ENCODE assay signal across 20 mouse cellular contexts in the genomic region with DNA sequence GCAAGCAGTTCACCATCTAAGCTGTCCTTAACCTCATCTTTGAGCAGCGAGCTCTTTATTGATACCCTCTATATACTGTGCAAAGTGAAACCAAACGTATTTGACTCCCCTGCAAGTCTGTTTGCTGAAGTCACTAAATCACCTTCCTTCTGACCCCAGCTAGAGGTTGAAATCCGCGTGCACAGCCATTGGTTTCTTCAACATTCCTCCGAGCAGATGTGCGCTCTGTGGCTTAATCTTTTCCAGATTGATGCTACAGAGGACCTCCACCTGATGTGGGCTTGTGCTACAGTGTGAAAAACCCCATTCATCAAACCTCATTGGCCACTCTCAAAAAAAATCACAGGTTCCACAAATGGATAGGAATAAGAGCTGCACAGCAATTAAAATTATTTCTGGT.
A peak's percentile ranks its signal among the peaks of the same experiment; 100 is the strongest.
DNase-seq lines count a peak whose midpoint lies in the region; ATAC-seq lines count a peak whose summit lies in the region.
"Had no signal": no experiment of that assay in that cellular context is flagged by ENCODE, and none has a peak within 500 bp of the region (broad histone marks: within the 10 kb centered on the region; RNA-seq: fewer than 3 reads in every experiment).

No protein-coding gene starts in this region.

- no peak overlapping the region for H3K27ac ChIP-seq in neural tube, embryonic 15.5 days (replicated peaks)
- no peak overlapping the region for H3K27ac ChIP-seq in embryonic facial prominence, embryonic 11.5 days (replicated peaks; ENCODE audit: low read depth, low read length)
- H3K27ac ChIP-seq: embryonic facial prominence, embryonic 13.5 days; forebrain, embryonic 12.5 days; heart, adult 2 months; hindbrain, embryonic 13.5 days; hindbrain, postnatal 0 days had no signal

- 0 out of 2 replicates have a peak, but pooled peaks cover 6% of the 10 kb centered on the region for H3K27me3 ChIP-seq in neural tube, embryonic 15.5 days (replicated peaks)
- H3K27me3 ChIP-seq in embryonic facial prominence, embryonic 11.5 days (ENCODE audit: control insufficient read depth, insufficient read depth, low read length): no peaks in the 10 kb centered on the region

- H3K9me3 ChIP-seq in neural tube, embryonic 15.5 days (replicated peaks): no peaks in the 10 kb centered on the region
- no peaks in the 10 kb centered on the region for H3K9me3 ChIP-seq in embryonic facial prominence, embryonic 11.5 days (replicated peaks; ENCODE audit: control insufficient read depth, low read length)
- H3K9me3 ChIP-seq: embryonic facial prominence, embryonic 13.5 days; forebrain, embryonic 12.5 days; hindbrain, embryonic 13.5 days had no signal

- H3K4me2 ChIP-seq in neural tube, embryonic 15.5 days: no peak overlapping the region
- no peak overlapping the region for H3K4me2 ChIP-seq in embryonic facial prominence, embryonic 11.5 days (ENCODE audit: low read depth, low read length)
- H3K4me2 ChIP-seq: embryonic facial prominence, embryonic 13.5 days; forebrain, embryonic 12.5 days; heart, embryonic 11.5 days; hindbrain, embryonic 13.5 days had no signal

- H3K4me3 ChIP-seq in neural tube, embryonic 15.5 days (replicated peaks): no peak overlapping the region
- no peak overlapping the region for H3K4me3 ChIP-seq in embryonic facial prominence, embryonic 11.5 days (ENCODE audit: low read depth, low read length)
- H3K4me3 ChIP-seq: embryonic facial prominence, embryonic 13.5 days; forebrain, embryonic 12.5 days; heart, adult 2 months; hindbrain, embryonic 13.5 days had no signal

- no peak for ATAC-seq in neural tube, embryonic 15.5 days (ENCODE audit: low FRiP score)
- no peak for ATAC-seq in embryonic facial prominence, embryonic 11.5 days (replicated peaks; ENCODE audit: insufficient number of reproducible peaks, low FRiP score, low TSS enrichment, low read depth)
- ATAC-seq: forebrain, embryonic 16.5 days; hindbrain, postnatal 0 days had no signal

- H3K36me3 ChIP-seq in neural tube, embryonic 15.5 days: no peaks in the 10 kb centered on the region
- no peaks in the 10 kb centered on the region for H3K36me3 ChIP-seq in embryonic facial prominence, embryonic 11.5 days (replicated peaks; ENCODE audit: control insufficient read depth, insufficient read depth, low read depth, low read length)
- H3K36me3 ChIP-seq: embryonic facial prominence, embryonic 13.5 days; forebrain, embryonic 12.5 days; hindbrain, embryonic 13.5 days had no signal

- WGBS in neural tube, embryonic 15.5 days: 76% methylated on average over 6 of the region's 6 CpGs
- WGBS in embryonic facial prominence, embryonic 11.5 days: 30% methylated on average over 6 of the region's 6 CpGs

- DNase-seq in neural tube, embryonic 10.5 days (ENCODE audit: extremely low spot score, low spot score): peak; percentile 33
- DNase-seq in embryonic facial prominence, embryonic 11.5 days (ENCODE audit: low spot score): peak; percentile 63
- DNase-seq in mesoderm, embryonic 11.5 days (ENCODE audit: low read depth, low spot score): peak; percentile 79
- DNase-seq in retina, postnatal 1 day: no peak
- DNase-seq in layer of hippocampus, postnatal 14 days (ENCODE audit: low spot score in 2 of 2): no peak
- DNase-seq in spleen, adult 18-20 months: no peak
- DNase-seq: adrenal gland, postnatal 10 days; cerebellum, adult 11 months; cerebellum, adult 8-10 months; cerebellum, postnatal 14 days; gastrocnemius, postnatal 14 days; heart, adult 2 months; heart, postnatal 36 days had no signal

- peaks cover 5% of the 10 kb centered on the region; the same call in 1 of the 2 replicates for H3K4me1 ChIP-seq in neural tube, embryonic 15.5 days
- H3K4me1 ChIP-seq in embryonic facial prominence, embryonic 11.5 days (ENCODE audit: control insufficient read depth, insufficient read depth, low read length): no peaks in the 10 kb centered on the region
- H3K4me1 ChIP-seq: forebrain, embryonic 12.5 days; hindbrain, embryonic 13.5 days had no signal

- H3K9ac ChIP-seq in neural tube, embryonic 15.5 days (replicated peaks): no peak overlapping the region
- H3K9ac ChIP-seq in embryonic facial prominence, embryonic 11.5 days (replicated peaks; ENCODE audit: low read length): no peak overlapping the region
- H3K9ac ChIP-seq: embryonic facial prominence, embryonic 13.5 days; forebrain, embryonic 12.5 days; hindbrain, embryonic 13.5 days had no signal

Comparison
In these comparisons a context has a peak if more than half of its experiments do, and no peak if none do; other contexts are left out.
1. DNase-seq: peak in neural tube, embryonic 10.5 days (single experiment), embryonic facial prominence, embryonic 11.5 days (single experiment) and mesoderm, embryonic 11.5 days (single experiment); none in retina, postnatal 1 day (single experiment), layer of hippocampus, postnatal 14 days (0 of 2) and spleen, adult 18-20 months (0 of 2).